Mouse (Mus musculus): ENCODE data around the gene Foxq1. TPM values are rescaled to one million over a fixed set of nuclear protein-coding genes. Genes with fewer than 3 reads are reported as not detected.

Gene Foxq1
- total RNA-seq, 1 experiment: 1.6 TPM

DNA sequence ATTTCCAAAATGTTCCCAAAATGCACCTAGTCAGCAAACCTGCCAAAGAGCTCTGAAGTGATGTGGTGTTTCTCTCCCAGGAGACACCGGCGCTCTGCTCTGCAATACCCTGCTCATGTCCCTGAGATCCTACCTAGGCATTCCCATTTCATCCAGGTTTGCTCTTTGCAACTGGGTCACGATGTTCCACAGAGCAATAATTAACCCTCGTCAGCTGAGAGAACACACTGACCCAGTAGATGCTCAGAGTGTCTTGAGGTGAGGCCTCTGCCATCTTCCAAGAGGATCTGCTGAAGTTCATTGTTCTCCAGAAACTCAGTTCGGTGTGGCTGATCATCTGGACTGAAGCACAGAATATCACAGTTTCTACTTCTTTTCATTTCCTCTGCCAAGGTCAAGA lies 12.9 kb upstream of the Foxq1 start:
- no peaks in the 10 kb centered on the region for H3K36me3 ChIP-seq (ENCODE audit: control insufficient read depth, insufficient read depth, low read length, poor library complexity, severe bottlenecking)
- DNase-seq (ENCODE audit: low read depth, low spot score): no peak
- no peak overlapping the region for H3K27ac ChIP-seq (ENCODE audit: insufficient read depth, low read depth, low read length, poor library complexity, severe bottlenecking)
- no peak overlapping the region for H3K4me3 ChIP-seq (ENCODE audit: insufficient read depth in 1 of 2, low read depth in 1 of 2, low read length in 2 of 2, poor library complexity in 1 of 2, severe bottlenecking in 1 of 2)
- H3K4me1 ChIP-seq (ENCODE audit: control insufficient read depth in 2 of 2, insufficient read depth in 2 of 2, low read length in 2 of 2, poor library complexity in 1 of 2): no peaks in the 10 kb centered on the region
- H3K9me3 ChIP-seq (ENCODE audit: control insufficient read depth, insufficient read depth, low read depth, low read length): no peaks in the 10 kb centered on the region
- no peak overlapping the region for H3K9ac ChIP-seq (ENCODE audit: insufficient read depth, low read depth, low read length, poor library complexity, severe bottlenecking)
- in situ Hi-C loops (cut with MboI; ENCODE audit: low sequenced_read_pairs in 2 of 2, unreplicated experiment in 2 of 2): no loop called here
- TF ChIP-seq ZC3H11A (IDR thresholded peaks at IDR 0.05; ENCODE audit: borderline replicate concordance, low read depth, low read length) (no peak), MAFK (IDR thresholded peaks at IDR 0.05; ENCODE audit: insufficient read depth, low read depth, low read length) (no peak), CHD2 (IDR thresholded peaks at IDR 0.05; ENCODE audit: low read depth, low read length) (no peak), HCFC1 (IDR thresholded peaks at IDR 0.05; ENCODE audit: borderline replicate concordance, insufficient read depth, low read length) (no peak)

DNA sequence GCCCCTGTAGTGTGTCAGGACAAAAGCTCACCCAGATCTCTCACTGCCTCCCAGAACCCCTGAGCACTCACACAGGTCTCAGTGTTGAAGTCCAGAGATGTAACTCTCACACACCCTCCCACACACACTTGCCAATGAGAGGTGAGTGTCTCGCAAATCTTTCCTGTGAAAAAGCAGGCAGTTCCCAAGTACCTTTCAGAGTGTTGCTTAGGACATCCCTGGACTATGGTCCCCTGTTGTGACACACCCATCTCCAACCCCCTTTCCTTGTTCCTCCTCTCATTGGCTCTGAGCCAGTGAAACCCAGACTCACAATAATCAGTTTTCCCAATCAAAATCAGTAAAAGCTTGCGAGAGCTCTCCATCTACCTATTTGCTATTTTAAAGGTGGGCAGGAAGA lies 9.2 kb upstream of the Foxq1 start:
- DNase-seq (ENCODE audit: low read depth, low spot score): no peak
- no peak overlapping the region for H3K4me3 ChIP-seq (ENCODE audit: insufficient read depth in 1 of 2, low read depth in 1 of 2, low read length in 2 of 2, poor library complexity in 1 of 2, severe bottlenecking in 1 of 2)
- H3K4me1 ChIP-seq (ENCODE audit: control insufficient read depth in 2 of 2, insufficient read depth in 2 of 2, low read length in 2 of 2, poor library complexity in 1 of 2): no peaks in the 10 kb centered on the region
- H3K9ac ChIP-seq (ENCODE audit: insufficient read depth, low read depth, low read length, poor library complexity, severe bottlenecking): no peak overlapping the region
- TF ChIP-seq ZC3H11A (IDR thresholded peaks at IDR 0.05; ENCODE audit: borderline replicate concordance, low read depth, low read length): no peak
- no peak for TF ChIP-seq MAFK (IDR thresholded peaks at IDR 0.05; ENCODE audit: insufficient read depth, low read depth, low read length)
- no peak for TF ChIP-seq CHD2 (IDR thresholded peaks at IDR 0.05; ENCODE audit: low read depth, low read length)
- no peaks in the 10 kb centered on the region for H3K36me3 ChIP-seq (ENCODE audit: control insufficient read depth, insufficient read depth, low read length, poor library complexity, severe bottlenecking)
- no peaks in the 10 kb centered on the region for H3K9me3 ChIP-seq (ENCODE audit: control insufficient read depth, insufficient read depth, low read depth, low read length)
- no peak overlapping the region for H3K27ac ChIP-seq (ENCODE audit: insufficient read depth, low read depth, low read length, poor library complexity, severe bottlenecking)
- in situ Hi-C loops (cut with MboI; ENCODE audit: low sequenced_read_pairs in 2 of 2, unreplicated experiment in 2 of 2): no loop called here

DNA sequence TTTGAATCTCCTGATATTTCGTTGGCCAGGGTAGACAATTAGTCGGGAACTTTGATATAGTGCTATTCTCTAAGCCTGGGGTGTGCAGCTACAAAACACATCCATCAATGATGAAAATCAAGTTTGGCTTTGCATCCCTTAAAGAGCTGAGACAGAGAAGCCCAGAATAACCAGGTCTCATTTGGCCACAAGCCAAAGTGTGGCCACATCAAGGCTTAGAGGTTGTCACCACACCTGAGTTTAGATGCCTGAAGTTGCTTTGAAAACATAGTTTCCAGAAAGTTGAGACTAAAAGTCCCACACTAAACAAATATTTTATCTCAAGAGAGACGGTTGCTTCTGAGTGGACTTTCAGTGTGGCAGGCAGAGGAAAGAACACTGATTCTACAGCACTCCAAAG lies 8.7 kb upstream of the Foxq1 start:
- TF ChIP-seq CHD2 (IDR thresholded peaks at IDR 0.05; ENCODE audit: low read depth, low read length) (no peak), MAFK (IDR thresholded peaks at IDR 0.05; ENCODE audit: insufficient read depth, low read depth, low read length) (no peak), HCFC1 (IDR thresholded peaks at IDR 0.05; ENCODE audit: borderline replicate concordance, insufficient read depth, low read length) (no peak), ZNF384 (IDR thresholded peaks at IDR 0.05; ENCODE audit: low read depth, low read length) (no peak), ZC3H11A (IDR thresholded peaks at IDR 0.05; ENCODE audit: borderline replicate concordance, low read depth, low read length) (no peak)
- Histone ChIP-seq H3K9ac (ENCODE audit: insufficient read depth, low read depth, low read length, poor library complexity, severe bottlenecking) (no peak overlapping the region), H3K9me3 (ENCODE audit: control insufficient read depth, insufficient read depth, low read depth, low read length) (no peaks in the 10 kb centered on the region), H3K4me1 (ENCODE audit: control insufficient read depth in 2 of 2, insufficient read depth in 2 of 2, low read length in 2 of 2, poor library complexity in 1 of 2) (no peaks in the 10 kb centered on the region), H3K4me3 (ENCODE audit: insufficient read depth in 1 of 2, low read depth in 1 of 2, low read length in 2 of 2, poor library complexity in 1 of 2, severe bottlenecking in 1 of 2) (no peak overlapping the region), H3K27ac (ENCODE audit: insufficient read depth, low read depth, low read length, poor library complexity, severe bottlenecking) (no peak overlapping the region), H3K36me3 (ENCODE audit: control insufficient read depth, insufficient read depth, low read length, poor library complexity, severe bottlenecking) (no peaks in the 10 kb centered on the region)
- DNase-seq (ENCODE audit: low read depth, low spot score): no peak
- in situ Hi-C loops (cut with MboI; ENCODE audit: low sequenced_read_pairs in 2 of 2, unreplicated experiment in 2 of 2): no loop called here

DNA sequence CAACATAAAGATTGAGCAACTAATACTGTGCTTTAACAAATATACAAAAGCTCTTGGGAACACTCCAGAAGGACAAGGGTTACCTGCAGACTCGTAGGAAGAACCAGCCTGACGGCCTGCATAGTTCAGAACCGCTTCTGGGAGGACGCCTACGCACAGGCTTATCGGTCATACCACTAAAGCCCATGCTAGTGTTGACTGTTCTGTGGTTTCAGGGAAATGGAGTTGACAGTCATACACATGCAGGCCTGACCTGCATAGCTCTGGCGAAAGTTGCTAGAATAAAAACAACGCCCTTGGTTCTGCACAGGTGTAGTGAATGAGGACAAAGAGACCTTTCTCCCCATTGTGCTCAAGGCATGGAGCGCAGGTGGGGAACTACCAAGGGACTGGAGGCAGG lies 8.3 kb upstream of the Foxq1 start:
- TF ChIP-seq HCFC1 (IDR thresholded peaks at IDR 0.05; ENCODE audit: borderline replicate concordance, insufficient read depth, low read length) (no peak), MAFK (IDR thresholded peaks at IDR 0.05; ENCODE audit: insufficient read depth, low read depth, low read length) (no peak), ZNF384 (IDR thresholded peaks at IDR 0.05; ENCODE audit: low read depth, low read length) (no peak), ZC3H11A (IDR thresholded peaks at IDR 0.05; ENCODE audit: borderline replicate concordance, low read depth, low read length) (no peak), CHD2 (IDR thresholded peaks at IDR 0.05; ENCODE audit: low read depth, low read length) (no peak)
- Histone ChIP-seq H3K27ac (ENCODE audit: insufficient read depth, low read depth, low read length, poor library complexity, severe bottlenecking) (no peak overlapping the region), H3K4me1 (ENCODE audit: control insufficient read depth in 2 of 2, insufficient read depth in 2 of 2, low read length in 2 of 2, poor library complexity in 1 of 2) (no peaks in the 10 kb centered on the region), H3K9me3 (ENCODE audit: control insufficient read depth, insufficient read depth, low read depth, low read length) (no peaks in the 10 kb centered on the region), H3K36me3 (ENCODE audit: control insufficient read depth, insufficient read depth, low read length, poor library complexity, severe bottlenecking) (no peaks in the 10 kb centered on the region), H3K9ac (ENCODE audit: insufficient read depth, low read depth, low read length, poor library complexity, severe bottlenecking) (no peak overlapping the region), H3K4me3 (ENCODE audit: insufficient read depth in 1 of 2, low read depth in 1 of 2, low read length in 2 of 2, poor library complexity in 1 of 2, severe bottlenecking in 1 of 2) (no peak overlapping the region)
- in situ Hi-C loops (cut with MboI; ENCODE audit: low sequenced_read_pairs in 2 of 2, unreplicated experiment in 2 of 2): no loop called here
- no peak for DNase-seq (ENCODE audit: low read depth, low spot score)

All from ES-E14 (cell line).